Mouse (Mus musculus) heart, postnatal 4 days (tissue): ENCODE results near the gene Fhl3. TPM values are rescaled to one million over a fixed set of nuclear protein-coding genes. Genes with fewer than 3 reads are reported as not detected.

Source experiments
- DNase-seq: peaks from one replicate; pipeline ENCODE4 v3.0.0; 2021
- total RNA-seq, 2 experiments: library from RNA; stranded (reverse); gene quantifications; 2 replicates each; pipeline ENCODE4 v1.2.3; 2021

Gene Fhl3
- total RNA-seq, result 10 to 100 TPM; 22.4 to 23.4 TPM

- peak; percentile 78 for DNase-seq
Observed at GRCm38 (mm10) chr4:124700248-124700971, at the start of gene Fhl3. TSS of gene Fhl3 (plus strand) at chr4:124700701.

DNA sequence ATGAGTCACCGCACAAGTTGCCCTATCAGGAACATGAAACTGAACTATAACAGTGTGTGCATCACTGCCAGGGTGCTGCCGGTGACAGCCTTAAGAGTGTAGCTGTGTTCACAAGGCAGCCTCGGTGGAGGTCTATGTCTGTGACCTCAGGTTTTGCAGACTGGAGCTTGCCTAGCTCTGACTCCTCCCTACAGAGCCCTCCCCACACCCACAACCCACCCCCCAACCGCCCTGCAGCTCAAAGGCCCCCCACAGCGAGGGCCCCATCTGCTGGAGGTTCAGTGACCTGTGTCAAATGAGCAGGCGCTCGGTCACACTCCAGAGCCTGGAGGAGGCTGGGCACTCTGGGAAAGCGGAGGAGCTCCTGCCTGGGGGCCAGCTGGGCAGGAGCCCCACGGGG, 47.6 kb upstream of the Fhl3 start:
- no peak for DNase-seq

GRCm38 (mm10) chr4:124656518-124656853, 44.0 kb upstream of the Fhl3 start, which contains the start of gene Pou3f1:
TSS of gene Pou3f1 (plus strand) at chr4:124656807.
- no peak for DNase-seq

GRCm38 (mm10) chr4:124656854-124657650, 43.4 kb upstream of the Fhl3 start:
- DNase-seq, result peak; percentile 82

DNA sequence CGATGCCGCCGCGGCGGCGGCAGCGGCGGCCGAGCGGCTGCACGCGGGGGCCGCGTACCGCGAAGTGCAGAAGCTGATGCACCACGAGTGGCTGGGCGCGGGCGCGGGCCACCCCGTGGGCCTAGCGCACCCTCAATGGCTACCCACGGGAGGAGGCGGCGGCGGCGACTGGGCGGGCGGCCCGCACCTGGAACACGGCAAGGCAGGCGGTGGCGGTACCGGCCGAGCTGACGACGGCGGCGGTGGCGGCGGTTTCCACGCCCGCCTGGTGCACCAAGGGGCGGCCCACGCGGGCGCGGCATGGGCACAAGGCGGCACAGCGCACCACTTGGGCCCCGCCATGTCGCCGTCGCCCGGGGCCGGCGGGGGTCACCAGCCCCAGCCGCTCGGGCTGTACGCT, 42.7 kb upstream of the Fhl3 start:
- no peak for DNase-seq

DNA sequence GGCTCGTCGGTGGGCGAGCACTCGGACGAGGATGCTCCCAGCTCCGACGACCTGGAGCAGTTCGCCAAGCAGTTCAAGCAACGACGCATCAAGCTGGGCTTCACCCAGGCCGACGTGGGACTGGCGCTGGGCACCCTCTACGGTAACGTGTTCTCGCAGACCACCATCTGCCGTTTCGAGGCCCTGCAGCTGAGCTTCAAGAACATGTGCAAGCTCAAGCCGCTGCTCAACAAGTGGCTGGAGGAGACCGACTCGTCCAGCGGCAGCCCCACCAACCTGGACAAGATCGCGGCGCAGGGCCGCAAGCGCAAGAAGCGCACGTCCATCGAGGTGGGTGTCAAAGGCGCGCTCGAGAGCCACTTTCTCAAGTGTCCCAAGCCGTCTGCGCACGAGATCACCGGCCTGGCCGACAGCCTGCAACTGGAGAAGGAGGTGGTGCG, 42.1 kb upstream of the Fhl3 start:
- DNase-seq, result no peak

- no peak for DNase-seq
Observed at GRCm38 (mm10) chr4:124659251-124660217, 41.0 kb upstream of the Fhl3 start.

- no peak for DNase-seq
Observed at GRCm38 (mm10) chr4:124660603-124661002, 39.9 kb upstream of the Fhl3 start.

DNA sequence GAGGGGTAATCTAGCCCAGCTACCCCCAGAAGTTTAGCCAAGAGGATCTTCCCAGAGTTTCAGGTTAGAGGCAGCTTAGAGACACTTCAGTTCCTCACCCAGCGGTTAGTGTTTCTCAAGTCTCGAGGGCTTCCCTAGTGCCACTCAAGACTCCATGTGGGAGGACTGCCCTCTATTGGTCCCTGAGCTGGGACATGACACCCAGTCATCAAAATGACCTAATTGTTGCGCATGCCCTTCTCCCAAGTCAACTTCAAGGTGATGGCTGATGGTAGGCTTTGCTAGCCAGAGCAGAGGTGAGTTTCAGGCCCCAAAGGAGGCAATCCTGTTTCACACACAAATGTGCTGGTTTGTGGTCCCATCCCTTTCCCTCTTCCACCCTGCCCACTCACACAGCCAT, 37.5 kb upstream of the Fhl3 start:
- DNase-seq, result no peak

DNA sequence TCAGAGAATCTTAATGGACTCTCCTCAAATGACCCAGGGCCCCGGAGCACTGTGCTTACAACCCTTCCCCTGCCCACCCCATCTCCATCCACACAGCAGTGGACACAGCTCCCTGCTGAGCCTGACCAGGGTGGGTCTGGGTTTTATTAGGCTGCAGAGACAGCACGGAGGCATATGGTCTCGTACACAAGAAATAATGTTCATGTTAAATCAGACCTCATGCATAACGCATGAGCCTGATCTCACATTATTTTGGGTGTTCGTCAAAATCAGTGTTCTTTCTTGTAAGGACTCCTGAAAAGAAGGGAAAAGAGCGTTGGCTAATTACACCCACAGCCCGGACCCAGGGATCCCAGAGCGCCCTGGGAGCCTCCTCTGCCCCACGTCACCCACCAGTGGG, 36.3 kb upstream of the Fhl3 start:
- no peak for DNase-seq

- DNase-seq, result no peak
Observed at GRCm38 (mm10) chr4:124664604-124665003, 35.9 kb upstream of the Fhl3 start.

DNA sequence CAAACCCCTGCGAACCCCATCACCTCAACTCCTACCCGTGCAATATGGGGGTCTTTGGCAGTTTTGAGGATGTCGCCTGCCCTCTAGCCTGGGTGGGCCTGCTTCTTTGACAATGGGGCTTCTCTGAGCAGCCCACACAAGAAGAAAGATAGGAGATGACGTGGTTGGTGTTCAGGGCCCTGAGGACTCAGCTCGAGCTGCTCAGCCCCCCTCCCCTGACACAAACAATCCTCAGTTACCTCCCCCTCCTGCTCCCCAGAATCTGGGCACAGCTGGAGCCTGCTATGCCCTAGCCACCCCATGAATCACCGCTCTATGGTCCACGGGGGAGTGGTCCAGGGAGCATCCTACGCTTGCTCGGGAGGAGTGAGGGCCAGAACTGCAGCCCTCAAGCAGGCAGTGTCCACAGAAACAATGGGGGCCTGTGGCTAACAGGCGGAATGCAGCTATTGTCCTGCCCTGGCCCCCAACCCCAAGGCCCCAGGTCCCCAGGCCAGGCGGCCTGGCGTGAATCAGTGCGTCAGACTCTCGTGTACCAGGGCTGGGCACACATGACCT, 32.9 kb upstream of the Fhl3 start:
- no peak for DNase-seq

DNA sequence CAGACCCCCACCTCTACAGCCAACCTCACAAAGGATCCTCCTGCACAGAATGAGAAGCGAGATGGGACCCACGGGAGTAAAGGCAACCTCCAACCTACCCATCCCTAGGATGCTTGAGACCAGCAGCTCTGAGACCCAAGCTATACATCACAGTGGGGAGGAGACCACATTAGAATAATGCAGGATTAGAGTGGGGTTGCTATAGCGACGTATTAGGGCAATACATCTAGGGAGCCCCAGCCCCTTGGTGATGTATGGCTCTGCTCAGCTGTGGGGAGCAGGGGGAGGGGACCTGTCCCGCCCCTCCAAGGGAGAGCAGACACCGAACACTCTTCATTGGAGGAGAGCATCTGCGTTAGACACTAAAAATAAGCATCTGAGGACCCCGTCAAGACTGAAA, 32.4 kb upstream of the Fhl3 start:
- DNase-seq, result no peak

GRCm38 (mm10) chr4:124670232-124670631, 30.3 kb upstream of the Fhl3 start:
- DNase-seq, result no peak

DNA sequence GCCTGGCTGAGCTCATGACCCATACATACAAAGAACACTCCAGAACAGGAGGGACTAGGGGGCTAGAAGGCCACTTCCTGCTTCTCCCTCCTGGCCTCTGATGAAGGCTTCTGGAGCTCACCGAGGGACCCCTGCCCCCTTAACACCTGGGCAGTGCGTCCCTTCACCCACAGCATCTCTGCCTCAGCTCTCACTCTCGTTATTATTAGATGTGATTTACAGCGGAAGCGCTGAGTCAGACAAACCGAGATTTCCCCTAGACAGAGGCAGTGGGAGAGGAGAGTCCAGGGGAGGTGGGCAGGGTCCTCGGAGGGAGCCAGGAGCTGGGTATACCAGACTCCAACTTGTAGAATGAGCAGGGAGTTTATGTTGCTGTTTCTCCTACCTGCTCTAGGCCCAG, 28.9 kb upstream of the Fhl3 start:
- DNase-seq, result no peak

- DNase-seq, result no peak
Observed at GRCm38 (mm10) chr4:124672347-124673320, 27.9 kb upstream of the Fhl3 start.

DNA sequence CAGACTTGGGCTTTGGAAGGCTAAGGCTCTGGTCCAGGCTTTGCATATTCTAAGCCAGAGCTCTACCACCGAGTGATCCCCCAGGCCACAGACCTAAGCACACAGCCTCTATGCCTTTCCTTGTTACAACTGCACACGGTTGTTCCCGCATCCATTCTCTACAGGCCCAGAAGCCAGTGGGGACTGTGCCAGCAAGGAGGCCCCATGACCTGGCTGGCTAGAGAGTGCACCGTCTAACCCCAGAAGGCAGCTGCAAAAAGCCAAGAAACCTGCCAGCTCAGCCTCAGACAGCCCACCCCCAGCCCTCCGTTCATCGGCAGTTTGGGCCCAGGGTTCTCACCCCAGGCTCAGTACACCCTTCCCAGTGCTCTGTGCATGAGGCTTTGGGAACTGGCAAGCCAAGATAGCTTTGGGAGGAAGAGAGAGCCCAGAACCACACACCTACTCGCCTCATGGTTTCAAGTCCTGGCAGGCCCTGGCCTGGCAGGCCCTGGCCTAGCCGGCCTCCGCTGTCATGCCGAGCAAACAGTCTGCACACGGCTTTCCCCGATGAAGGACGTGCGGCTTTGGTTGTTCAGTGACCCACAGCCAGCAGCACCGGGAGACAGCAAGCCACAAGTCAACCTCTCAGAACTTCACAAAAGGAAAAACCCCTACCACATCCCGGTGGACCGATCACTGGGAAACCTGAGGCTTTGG, 26.0 kb upstream of the Fhl3 start:
- DNase-seq, result no peak

- peak; percentile 76 for DNase-seq
Observed at GRCm38 (mm10) chr4:124675037-124675436, 25.5 kb upstream of the Fhl3 start.

- DNase-seq, result no peak
Observed at GRCm38 (mm10) chr4:124675958-124676357, 24.5 kb upstream of the Fhl3 start.

- no peak for DNase-seq
Observed at GRCm38 (mm10) chr4:124682270-124682669, 18.2 kb upstream of the Fhl3 start.

- no peak for DNase-seq
Observed at GRCm38 (mm10) chr4:124683474-124683873, 17.0 kb upstream of the Fhl3 start.
